Mouse (Mus musculus) neural tube, embryonic 10.5 days (tissue): ENCODE results near the gene Nexmif.
A peak's percentile ranks its signal among the peaks of the same experiment; 100 is the strongest.
"Not testable (repeated sequence)": the region's sequence is repeated elsewhere in the genome, so short reads cannot be mapped to it uniquely, and the experiment has no call there.

Experiments used
- DNase-seq: peaks from one replicate; pipeline ENCODE4 v3.0.0-alpha.2; 2017; ENCODE audit warnings: low spot score; ENCODE audit errors: extremely low spot score

Nexmif gene

DNA sequence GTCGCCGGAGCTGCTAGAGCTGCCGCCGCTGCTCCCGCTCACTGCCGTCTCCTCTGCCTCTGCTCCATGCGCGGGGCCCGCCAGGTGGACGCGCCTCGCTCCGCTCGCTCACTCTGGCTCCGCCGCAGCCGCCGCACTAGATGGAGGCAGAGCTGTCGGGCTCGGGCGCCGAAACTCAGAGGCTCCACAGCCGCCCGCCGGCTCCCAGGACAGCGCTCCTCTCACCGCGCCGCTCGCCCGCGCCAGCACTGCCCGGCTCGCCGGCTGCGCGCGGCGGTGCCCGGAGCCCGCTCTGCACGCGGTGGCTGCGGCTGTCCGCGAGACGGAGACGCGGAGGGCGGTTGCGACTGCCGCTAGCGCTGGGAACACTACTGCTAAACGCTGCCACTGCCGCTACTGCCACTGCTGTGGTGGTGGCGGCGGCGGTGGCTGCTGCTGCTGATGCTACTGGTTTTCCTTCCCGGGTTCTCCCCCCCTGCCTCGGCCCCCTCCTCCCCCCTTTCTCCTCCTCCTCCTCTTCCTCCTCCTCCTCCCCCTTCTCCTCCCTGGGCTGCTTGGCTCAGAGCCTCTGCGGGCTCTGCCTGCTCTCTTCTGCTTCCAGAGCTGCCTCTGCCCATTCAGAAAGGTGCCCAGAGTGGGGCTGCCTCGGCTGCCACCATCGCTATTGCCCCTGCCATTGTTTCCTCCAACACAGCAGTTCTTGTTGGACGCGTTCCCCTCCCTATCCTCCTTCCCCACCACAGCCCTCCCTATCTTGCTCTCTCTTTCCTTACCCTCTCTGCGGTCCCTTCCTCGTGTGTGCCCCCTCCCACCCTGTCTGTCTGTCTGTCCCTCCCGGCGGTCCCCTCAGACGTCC, at the start of gene Nexmif:
Gene Nexmif (minus strand): TSS at position 450 of the 856 bp plus-strand sequence.
- no peak for DNase-seq

DNA sequence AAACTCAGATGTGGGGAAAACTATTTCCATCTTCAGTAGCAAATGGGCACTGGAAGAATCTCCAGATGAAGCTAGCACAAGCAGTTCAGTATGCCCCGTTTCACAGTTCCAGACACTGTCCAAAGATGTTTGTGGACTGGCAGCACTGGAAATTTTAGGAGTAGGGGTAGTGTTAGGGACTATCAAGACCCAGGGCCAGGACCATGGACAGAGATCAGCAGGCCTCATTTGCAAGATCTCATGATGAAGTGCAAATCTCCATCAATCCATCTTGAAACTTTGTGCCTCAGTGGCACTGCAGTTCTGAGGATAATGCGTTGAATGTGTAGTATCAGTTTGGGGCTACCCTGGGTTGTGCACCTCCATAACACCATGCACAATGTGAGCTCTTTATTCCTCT, 7.7 kb upstream of the Nexmif start:
- no peak for DNase-seq

DNA sequence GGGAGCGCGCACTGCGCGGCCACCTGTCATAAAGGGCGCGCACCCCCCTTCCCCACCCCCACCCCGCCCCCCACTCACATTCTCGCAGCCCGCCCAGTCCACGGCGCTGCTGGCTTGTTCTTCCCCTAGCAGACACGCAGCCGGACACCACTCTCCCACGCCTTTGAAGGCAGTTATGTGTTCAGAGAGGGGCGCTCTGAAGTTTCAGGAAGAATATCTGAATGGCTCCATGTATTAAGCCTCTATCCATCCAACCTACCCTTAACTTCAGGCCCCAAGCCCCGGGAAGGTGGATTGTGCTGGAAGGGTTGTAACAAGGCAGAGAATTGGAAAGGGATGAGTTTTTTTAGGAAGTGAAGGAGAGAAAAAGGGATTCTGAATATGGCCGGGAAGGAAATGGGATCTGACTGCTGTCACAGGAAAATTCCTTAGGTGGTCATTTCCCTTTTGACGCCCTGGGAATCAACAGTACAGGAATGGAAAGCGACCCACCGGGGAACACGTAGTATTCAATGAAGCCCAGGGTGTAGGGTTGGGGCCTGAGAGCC, 681 bp upstream of the Nexmif start:
- peak; percentile 13 for DNase-seq

DNA sequence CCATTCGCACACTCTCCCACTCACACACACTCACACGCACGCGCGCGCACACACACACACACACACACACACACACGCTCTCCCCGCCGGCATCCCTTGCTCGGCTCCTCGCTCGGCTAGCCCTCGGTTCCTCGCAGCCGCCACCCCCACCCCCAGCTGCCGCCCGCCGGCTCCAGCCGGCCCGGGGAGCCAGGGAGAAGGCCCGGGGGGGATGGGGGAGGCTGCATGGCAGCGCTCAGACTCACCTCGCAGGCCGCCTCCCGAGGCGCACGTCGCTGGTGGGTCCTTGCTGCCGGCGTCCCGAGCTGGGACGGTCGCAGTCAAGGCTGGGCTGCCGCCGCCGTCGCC, 623 bp downstream of the Nexmif start:
- peak; percentile 55 for DNase-seq

DNA sequence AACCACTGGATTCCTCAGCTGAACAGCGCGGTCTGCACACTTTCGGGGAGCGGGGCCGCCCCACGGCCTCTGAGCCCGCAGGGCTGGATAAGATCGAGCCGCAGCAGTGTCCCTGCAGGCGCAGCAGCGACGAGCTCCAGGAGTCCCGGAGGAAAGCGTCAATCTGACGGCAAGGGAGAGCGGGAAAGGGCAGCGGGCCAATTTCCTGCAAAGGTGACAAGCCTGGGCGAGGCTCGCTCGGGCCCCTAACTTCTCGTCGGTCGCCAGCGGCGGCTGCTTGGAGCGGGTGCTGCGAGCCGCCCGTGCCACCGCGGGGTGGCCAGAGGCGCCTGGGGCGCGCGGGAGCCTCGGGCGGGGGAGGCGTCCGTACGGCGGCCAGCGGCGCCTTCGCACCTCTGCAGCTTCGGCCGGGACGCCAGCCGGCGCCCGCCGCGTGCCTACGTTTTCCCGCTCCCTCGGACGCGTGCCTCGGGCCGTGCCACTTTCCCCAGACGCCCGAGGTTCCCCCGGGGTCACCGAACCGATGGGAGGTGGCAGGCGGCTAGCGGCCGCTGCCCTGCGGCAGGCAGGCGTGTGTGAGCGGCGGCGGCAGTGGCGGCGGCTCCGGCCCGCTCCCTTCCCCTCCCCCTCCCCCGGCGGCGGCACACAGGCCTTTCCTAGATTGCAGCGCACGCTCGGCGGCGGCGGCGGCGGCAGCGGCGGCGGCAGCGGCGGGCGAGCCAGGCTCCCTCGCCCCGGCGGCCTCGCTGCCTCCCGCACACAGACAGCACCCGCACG, 1.2 kb downstream of the Nexmif start:
- peak; percentile 49 for DNase-seq

DNA sequence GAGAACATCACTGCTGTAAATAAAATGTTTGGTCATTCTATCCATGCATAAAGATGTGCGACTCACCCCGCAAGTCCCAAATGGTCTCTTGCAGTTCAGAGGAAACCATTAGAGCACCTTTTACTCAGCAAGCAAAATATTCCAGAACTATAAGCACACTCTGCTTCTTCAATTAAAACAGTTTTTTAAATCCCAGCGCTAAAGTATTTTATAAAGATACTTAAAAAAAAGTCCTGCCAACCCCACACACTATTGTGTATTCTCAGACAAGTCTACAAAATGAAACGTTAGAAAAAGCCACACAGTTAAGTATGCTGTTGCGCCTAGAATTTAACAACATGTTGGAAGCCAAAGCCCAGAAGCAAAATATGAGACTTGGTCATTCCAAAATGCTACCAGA, 1.9 kb downstream of the Nexmif start:
- no peak for DNase-seq

DNA sequence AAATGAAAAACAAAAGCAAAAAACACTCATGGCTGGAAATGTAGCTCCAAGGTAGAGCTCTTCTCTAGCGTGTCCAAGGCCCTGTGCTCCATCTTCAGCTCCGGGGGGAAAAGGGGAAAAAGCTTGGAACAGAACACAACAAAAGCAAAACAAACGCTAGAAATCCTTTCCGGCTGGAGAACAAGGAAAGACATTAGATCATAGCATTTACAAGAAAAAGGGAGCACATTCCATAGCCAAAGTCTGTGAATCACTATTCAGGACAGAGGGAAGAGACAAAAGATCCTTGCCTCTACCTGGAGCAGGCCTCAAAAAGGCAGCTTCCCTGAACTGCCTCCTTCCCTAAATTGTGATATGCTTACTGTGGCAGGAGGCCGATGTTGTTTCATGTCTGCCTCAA, 4.4 kb downstream of the Nexmif start:
- DNase-seq, result no peak

DNA sequence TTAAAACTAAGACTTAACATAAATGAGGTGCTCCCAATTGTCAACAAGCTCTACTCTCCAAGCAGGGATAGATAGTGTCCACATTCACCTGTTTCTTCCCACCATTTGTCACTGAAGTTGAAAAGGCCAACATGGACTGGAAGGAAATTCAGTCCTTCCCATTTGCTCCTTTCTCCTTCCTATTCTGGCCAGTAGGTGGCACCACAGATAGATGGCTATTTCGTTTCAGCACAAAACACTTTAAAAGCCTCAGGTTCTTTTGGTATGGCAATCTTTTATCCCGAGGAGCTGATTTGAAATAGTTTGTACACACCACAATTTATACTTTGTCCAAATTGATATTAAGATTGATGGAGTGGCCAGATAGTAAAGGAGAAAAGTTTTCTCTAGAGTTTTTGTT, 21.7 kb downstream of the Nexmif start:
- peak; percentile 16 for DNase-seq

DNA sequence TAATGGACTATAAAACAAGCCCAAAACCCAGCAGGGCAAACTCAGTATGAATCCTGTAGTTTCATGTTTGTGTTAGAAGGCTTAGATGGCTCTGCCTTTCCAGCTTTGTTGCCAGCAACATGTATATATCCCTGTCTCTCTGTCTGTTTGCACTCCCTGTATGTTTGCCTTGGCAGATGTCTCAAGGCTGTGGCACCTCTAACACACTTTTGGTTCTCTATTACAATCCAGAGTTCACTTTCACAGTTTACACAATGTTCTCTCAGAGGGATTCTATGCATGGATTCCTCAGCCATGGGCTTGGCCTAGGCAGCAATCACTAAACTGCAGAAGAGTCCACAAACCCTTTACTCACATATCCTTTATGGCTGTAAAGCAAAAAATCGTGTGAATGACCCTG, 50.9 kb downstream of the Nexmif start:
- DNase-seq, result no peak

DNA sequence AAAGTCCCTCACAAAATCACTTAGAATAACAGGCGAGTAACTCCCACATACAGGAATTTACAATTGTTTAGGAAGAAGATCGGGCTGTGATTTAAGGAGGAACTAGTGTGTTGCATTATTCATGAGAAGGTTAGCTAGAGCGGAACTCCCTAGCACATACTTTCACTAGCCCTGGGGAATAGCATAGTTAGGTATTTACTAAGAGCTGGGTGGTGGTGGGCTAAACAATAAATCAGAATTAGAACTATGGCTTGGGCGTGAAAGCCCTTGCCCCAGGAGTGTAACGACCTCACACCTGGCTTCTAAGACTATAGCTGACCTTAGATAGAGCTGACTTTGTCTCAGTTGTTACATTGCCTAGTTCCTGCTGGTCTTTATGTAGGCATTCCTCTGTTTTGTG, 85.7 kb downstream of the Nexmif start:
- not testable (repeated sequence) for DNase-seq

DNA sequence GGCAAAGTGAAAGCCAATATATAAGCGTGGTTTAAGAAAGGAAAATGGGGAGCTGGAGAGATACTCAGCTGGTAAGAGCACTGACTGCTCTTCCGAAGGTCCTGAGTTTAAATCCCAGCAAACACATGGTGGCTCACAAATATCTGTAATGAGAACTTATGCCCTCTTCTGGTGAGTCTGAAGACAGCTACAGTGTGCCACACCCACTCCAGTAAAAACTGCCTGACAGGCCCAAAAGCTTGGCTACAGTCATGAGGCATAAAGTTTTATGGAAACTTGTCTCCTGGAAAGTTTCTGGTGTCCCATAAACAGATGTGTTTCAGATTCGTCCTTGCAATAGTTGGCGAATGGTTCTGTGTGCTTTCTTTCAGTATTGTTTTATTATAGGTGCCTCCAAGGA, 86.4 kb downstream of the Nexmif start:
- no peak for DNase-seq

DNA sequence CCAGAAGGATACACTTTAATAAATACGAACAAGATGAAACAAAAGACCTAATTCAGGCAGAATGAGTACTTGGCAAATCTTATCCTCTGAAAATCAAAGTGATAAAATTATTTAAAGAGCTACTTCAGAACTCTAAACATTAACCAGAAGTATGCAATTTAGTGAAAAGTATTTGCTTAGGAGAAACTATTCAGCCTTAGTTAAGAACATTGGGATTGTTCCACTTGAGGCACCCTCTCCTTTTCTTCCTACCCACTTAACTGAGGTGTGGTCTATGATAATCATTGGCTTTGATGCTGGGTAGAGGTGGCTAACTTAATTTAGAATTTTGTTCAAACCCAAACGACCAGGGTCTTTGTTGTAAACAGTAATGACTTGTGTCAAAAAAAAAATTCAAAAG, 146.1 kb downstream of the Nexmif start:
- DNase-seq, result no peak

DNA sequence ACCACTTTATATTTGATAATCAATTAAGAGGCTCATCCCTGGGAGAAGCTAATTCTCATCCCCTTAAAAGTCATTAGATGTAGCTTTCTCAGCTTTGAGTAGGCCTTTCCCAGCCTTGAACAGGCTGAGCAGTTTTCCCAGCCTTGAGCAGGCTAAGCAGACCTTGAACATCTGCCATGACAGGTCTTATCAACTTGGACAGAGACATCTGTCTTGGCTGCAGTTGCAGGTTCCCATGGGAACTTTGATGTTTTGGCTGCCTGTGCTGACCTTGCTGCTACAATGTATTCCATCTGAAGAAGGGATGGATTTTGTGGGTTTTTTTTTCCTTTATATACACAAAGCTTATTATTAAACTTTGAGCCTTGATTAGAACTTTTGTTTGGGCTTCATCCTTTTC, 160.7 kb downstream of the Nexmif start:
- DNase-seq, result no peak

DNA sequence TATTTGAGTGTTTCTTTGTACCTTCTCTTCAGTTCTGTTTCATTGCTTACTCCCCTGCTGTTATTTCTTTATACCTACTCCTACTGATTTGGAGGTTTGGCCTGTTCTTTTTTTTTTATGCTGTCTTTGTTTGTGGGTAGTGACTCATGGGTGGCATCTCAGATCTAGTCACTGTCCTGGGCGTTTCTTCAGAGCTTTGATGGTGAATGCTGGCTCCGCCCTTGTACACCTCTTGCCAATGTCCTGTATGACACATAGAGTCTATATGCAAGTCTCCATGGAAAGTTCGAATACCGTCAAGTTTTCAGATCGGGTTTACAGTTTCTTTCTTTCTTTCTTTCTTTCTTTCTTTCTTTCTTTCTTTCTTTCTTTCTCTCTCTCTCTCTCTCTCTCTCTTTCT, 167.1 kb downstream of the Nexmif start:
- DNase-seq, result no peak

DNA sequence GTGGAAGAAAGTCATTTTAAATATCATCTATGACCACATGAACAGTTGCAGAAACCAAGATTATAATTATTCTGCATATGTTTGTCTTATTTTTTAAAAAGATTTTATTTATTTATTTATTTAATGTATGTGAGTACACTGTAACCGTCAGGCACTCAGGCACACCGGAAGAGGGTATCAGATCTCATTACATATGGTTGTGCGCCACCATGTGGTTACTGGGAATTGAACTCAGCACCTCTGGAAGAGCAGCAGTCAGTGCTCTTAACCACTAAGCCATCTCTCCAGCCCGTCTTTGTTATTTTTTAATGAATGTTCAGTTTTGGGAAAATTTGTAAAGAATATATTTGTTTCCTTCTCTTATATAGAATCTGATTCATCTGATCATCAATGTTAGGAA, 168.2 kb downstream of the Nexmif start:
- no peak for DNase-seq
